9 mouse cellular contexts compared by ENCODE assay signal in genomic region chr6:143259169-143259629, GRCm38 (mm10).
DNase-seq lines count a peak whose midpoint lies in the region; ATAC-seq and TF ChIP-seq lines count a peak whose summit lies in the region.
"Had no signal": no experiment of that assay in that cellular context is flagged by ENCODE, and none has a peak within 500 bp of the region (broad histone marks: within the 10 kb centered on the region; RNA-seq: fewer than 3 reads in every experiment).

No protein-coding gene starts in this region.

- peak overlapping the region; percentile 2; the same call in 1 of the 2 replicates for H3K4me2 ChIP-seq in embryonic facial prominence, embryonic 13.5 days
- H3K4me2 ChIP-seq: limb, embryonic 15.5 days had no signal

- no peak overlapping the region for H3K4me3 ChIP-seq in embryonic facial prominence, embryonic 13.5 days
- H3K4me3 ChIP-seq in thymus, adult 2 months (ENCODE audit: control insufficient read depth, insufficient read depth, low read length) = no peak overlapping the region
- H3K4me3 ChIP-seq: limb, embryonic 15.5 days had no signal

- no peak for TF ChIP-seq CTCF in thymus, adult 2 months (IDR thresholded peaks at IDR 0.05; ENCODE audit: borderline replicate concordance, control insufficient read depth, extremely low read depth, insufficient read depth, low read length, poor library complexity)

- DNase-seq in right cerebral cortex, postnatal 10 days (ENCODE audit: low spot score in 2 of 2) = peak; percentile 55 to 72
- DNase-seq in right cerebral cortex, postnatal 25 days = no peak
- DNase-seq in layer of hippocampus, postnatal 36 days = peak; percentile 18 to 29
- DNase-seq in thymus, adult 2 months = no peak
- DNase-seq in adrenal gland, adult 18-20 months (ENCODE audit: low spot score in 2 of 2) = no peak
- DNase-seq in spleen, postnatal 4 days (ENCODE audit: low spot score in 2 of 2) = no peak

- no peak overlapping the region for H3K9ac ChIP-seq in embryonic facial prominence, embryonic 13.5 days
- H3K9ac ChIP-seq: limb, embryonic 15.5 days had no signal

- peaks cover 43% of the 10 kb centered on the region for H3K27me3 ChIP-seq in embryonic facial prominence, embryonic 13.5 days
- H3K27me3 ChIP-seq in thymus, adult 2 months (ENCODE audit: control insufficient read depth, insufficient read depth, low read length) = no peaks in the 10 kb centered on the region
- H3K27me3 ChIP-seq: limb, embryonic 15.5 days had no signal

- H3K4me1 ChIP-seq in embryonic facial prominence, embryonic 13.5 days = peaks cover 17% of the 10 kb centered on the region
- no peaks in the 10 kb centered on the region for H3K4me1 ChIP-seq in thymus, adult 2 months (replicated peaks; ENCODE audit: control insufficient read depth, insufficient read depth, low read length)

- no peaks in the 10 kb centered on the region for H3K9me3 ChIP-seq in embryonic facial prominence, embryonic 13.5 days
- H3K9me3 ChIP-seq: limb, embryonic 15.5 days had no signal

- H3K36me3 ChIP-seq in embryonic facial prominence, embryonic 13.5 days = no peaks in the 10 kb centered on the region
- H3K36me3 ChIP-seq in thymus, adult 2 months (ENCODE audit: control insufficient read depth, insufficient read depth, low read length) = no peaks in the 10 kb centered on the region
- H3K36me3 ChIP-seq: limb, embryonic 15.5 days had no signal

- TF ChIP-seq POLR2A in thymus, adult 2 months (IDR thresholded peaks at IDR 0.05; ENCODE audit: control insufficient read depth, extremely low read depth, insufficient read depth, low read length, poor library complexity) = no peak

- WGBS in embryonic facial prominence, embryonic 13.5 days = 45% methylated on average over 17 of the region's 17 CpGs
- 91% methylated on average over 17 of the region's 17 CpGs for WGBS in thymus, adult 2 months

- ATAC-seq in embryonic facial prominence, embryonic 13.5 days (ENCODE audit: insufficient number of reproducible peaks, insufficient read depth, low FRiP score, low TSS enrichment, low read depth) = no peak
- ATAC-seq: Patski had no signal

- H3K27ac ChIP-seq in embryonic facial prominence, embryonic 13.5 days = no peak overlapping the region
- H3K27ac ChIP-seq in thymus, adult 2 months (ENCODE audit: control insufficient read depth, insufficient read depth, low read length) = no peak overlapping the region
- H3K27ac ChIP-seq: limb, embryonic 15.5 days had no signal

Comparison
In these comparisons a context has a peak if more than half of its experiments do, and no peak if none do; other contexts are left out.
1. DNase-seq: peak in right cerebral cortex, postnatal 10 days (2 of 2) and layer of hippocampus, postnatal 36 days (2 of 2); none in right cerebral cortex, postnatal 25 days (single experiment), thymus, adult 2 months (single experiment), adrenal gland, adult 18-20 months (0 of 2) and spleen, postnatal 4 days (0 of 2).